Mouse (Mus musculus): ENCODE data around the gene Ube2q2.

DNA sequence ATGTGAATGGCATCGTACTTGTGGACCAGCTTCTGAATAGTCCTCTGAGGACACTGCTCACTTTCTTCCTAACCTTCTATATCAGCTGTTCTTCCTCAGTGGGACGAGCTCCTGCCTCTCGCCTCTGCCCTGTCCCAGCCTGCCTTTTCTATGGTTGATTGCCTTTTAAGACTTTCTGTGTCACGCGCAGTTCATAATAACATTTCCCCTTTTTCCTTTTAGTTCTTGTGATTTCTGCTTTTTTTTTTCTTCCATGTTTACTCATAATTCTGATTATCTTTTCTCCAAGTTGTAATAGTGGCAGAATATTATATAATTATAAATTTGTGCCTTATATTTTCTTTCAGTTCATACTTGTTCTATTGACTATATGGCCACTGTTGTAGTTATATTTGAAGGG, 4.3 kb downstream of the Ube2q2 start:
- TF ChIP-seq CTCF (IDR thresholded peaks at IDR 0.05) = no peak
- TF ChIP-seq EP300 (IDR thresholded peaks at IDR 0.05) = no peak

All from lung, postnatal 0 days (tissue).